19 mouse cellular contexts compared by ENCODE assay signal in genomic region chr7:60007727-60008360, GRCm38 (mm10). TPM values are rescaled to one million over a fixed set of nuclear protein-coding genes. Genes with fewer than 3 reads are reported as not detected.
A peak's percentile ranks its signal among the peaks of the same experiment; 100 is the strongest.
DNase-seq lines count a peak whose midpoint lies in the region; ATAC-seq and TF ChIP-seq lines count a peak whose summit lies in the region.
"Had no signal": no experiment of that assay in that cellular context is flagged by ENCODE, and none has a peak within 500 bp of the region (broad histone marks: within the 10 kb centered on the region; RNA-seq: fewer than 3 reads in every experiment).

No protein-coding gene starts in this region.

- H3K36me3 ChIP-seq in embryonic facial prominence, embryonic 11.5 days (replicated peaks; ENCODE audit: control insufficient read depth, insufficient read depth, low read depth, low read length): no peaks in the 10 kb centered on the region
- H3K36me3 ChIP-seq in embryonic facial prominence, embryonic 10.5 days (replicated peaks): no peaks in the 10 kb centered on the region
- no peaks in the 10 kb centered on the region for H3K36me3 ChIP-seq in MEL (ENCODE audit: control insufficient read depth in 1 of 2, insufficient read depth in 2 of 2, low read length in 2 of 2)
- H3K36me3 ChIP-seq: embryonic facial prominence, embryonic 13.5 days; heart, embryonic 12.5 days; limb, embryonic 10.5 days; liver, embryonic 13.5 days had no signal

- no peaks in the 10 kb centered on the region for H3K79me2 ChIP-seq in MEL (ENCODE audit: control insufficient read depth, insufficient read depth, low read length, poor library complexity)

- no peak for TF ChIP-seq EP300 in MEL (IDR thresholded peaks at IDR 0.05; ENCODE audit: low read depth in 1 of 2, low read length in 2 of 2)

- no peak overlapping the region for H3K4me2 ChIP-seq in embryonic facial prominence, embryonic 11.5 days (ENCODE audit: low read depth, low read length)
- H3K4me2 ChIP-seq: embryonic facial prominence, embryonic 13.5 days; heart, embryonic 12.5 days; liver, embryonic 13.5 days had no signal

- peak; percentile 58 for TF ChIP-seq CTCF in layer of hippocampus, adult 2 months (conservative IDR thresholded peaks at IDR 0.05)
- no peak; a peak in 1 of 6 replicates for TF ChIP-seq CTCF in MEL (IDR thresholded peaks at IDR 0.05 in 2 of 3, conservative IDR thresholded peaks at IDR 0.05 in 1 of 3; ENCODE audit: control insufficient read depth in 1 of 3, insufficient read depth in 1 of 3, low read depth in 2 of 3, low read length in 3 of 3, poor library complexity in 1 of 3, severe bottlenecking in 1 of 3)

- peak; percentile 25 for DNase-seq in embryonic facial prominence, embryonic 11.5 days (ENCODE audit: low spot score)
- DNase-seq in embryonic facial prominence, embryonic 10.5 days (ENCODE audit: low spot score): no peak
- no peak for DNase-seq in layer of hippocampus, adult 2 months (ENCODE audit: low spot score in 2 of 2)
- no peak for DNase-seq in layer of hippocampus, postnatal 36 days
- no peak for DNase-seq in MEL (ENCODE audit: low read depth, low spot score)
- peak; percentile 9 for DNase-seq in retina, postnatal 1 day
- no peak for DNase-seq in urinary bladder, postnatal 10 days (ENCODE audit: low spot score)
- DNase-seq: cerebellum, adult 11-12 months; heart, postnatal 4 days; kidney, postnatal 4 days; liver, embryonic 13.5 days; lung, postnatal 10 days; spleen, adult 18-20 months; thymus, postnatal 14 days had no signal

- no peaks in the 10 kb centered on the region for H3K4me1 ChIP-seq in embryonic facial prominence, embryonic 11.5 days (ENCODE audit: control insufficient read depth, insufficient read depth, low read length)
- H3K4me1 ChIP-seq in embryonic facial prominence, embryonic 10.5 days: no peaks in the 10 kb centered on the region
- H3K4me1 ChIP-seq in MEL (ENCODE audit: control insufficient read depth in 1 of 2, insufficient read depth in 2 of 2, low read length in 2 of 2): no peaks in the 10 kb centered on the region
- H3K4me1 ChIP-seq: limb, embryonic 10.5 days had no signal

- ATAC-seq in embryonic facial prominence, embryonic 11.5 days (replicated peaks; ENCODE audit: insufficient number of reproducible peaks, low FRiP score, low TSS enrichment, low read depth): no peak

- no peaks in the 10 kb centered on the region for H3K27me3 ChIP-seq in embryonic facial prominence, embryonic 11.5 days (ENCODE audit: control insufficient read depth, insufficient read depth, low read length)
- no peaks in the 10 kb centered on the region for H3K27me3 ChIP-seq in embryonic facial prominence, embryonic 10.5 days (replicated peaks; ENCODE audit: low read depth, poor library complexity, severe bottlenecking)
- no peaks in the 10 kb centered on the region for H3K27me3 ChIP-seq in MEL (ENCODE audit: control insufficient read depth in 1 of 2, insufficient read depth in 2 of 2, low read length in 2 of 2)
- H3K27me3 ChIP-seq: embryonic facial prominence, embryonic 13.5 days; heart, embryonic 12.5 days; liver, embryonic 13.5 days had no signal

- TF ChIP-seq RAD21 in MEL (IDR thresholded peaks at IDR 0.05; ENCODE audit: low read depth, low read length): peak; percentile 14

- H3K4me3 ChIP-seq in embryonic facial prominence, embryonic 11.5 days (ENCODE audit: low read depth, low read length): no peak overlapping the region
- no peak overlapping the region for H3K4me3 ChIP-seq in embryonic facial prominence, embryonic 10.5 days
- no peak overlapping the region for H3K4me3 ChIP-seq in layer of hippocampus, adult 2 months
- no peak overlapping the region for H3K4me3 ChIP-seq in MEL (ENCODE audit: control insufficient read depth in 1 of 2, insufficient read depth in 1 of 2, low read depth in 2 of 2, low read length in 2 of 2)
- H3K4me3 ChIP-seq: embryonic facial prominence, embryonic 13.5 days; heart, embryonic 12.5 days; limb, embryonic 10.5 days; liver, embryonic 13.5 days; myocyte had no signal

- no peak for TF ChIP-seq POLR2A in MEL (IDR thresholded peaks at IDR 0.05; ENCODE audit: control insufficient read depth in 1 of 2, insufficient read depth in 1 of 2, low read depth in 1 of 2, low read length in 2 of 2, poor library complexity in 1 of 2)

- H3K9me3 ChIP-seq in embryonic facial prominence, embryonic 11.5 days (replicated peaks; ENCODE audit: control insufficient read depth, low read length): peaks cover 11% of the 10 kb centered on the region
- H3K9me3 ChIP-seq in embryonic facial prominence, embryonic 10.5 days: peaks cover 27% of the 10 kb centered on the region
- H3K9me3 ChIP-seq in MEL (replicated peaks; ENCODE audit: insufficient read depth, low read length): no peaks in the 10 kb centered on the region
- H3K9me3 ChIP-seq: liver, embryonic 13.5 days had no signal

- WGBS in embryonic facial prominence, embryonic 11.5 days: 41% methylated on average over 3 of the region's 3 CpGs
- WGBS in embryonic facial prominence, embryonic 10.5 days: 38% methylated on average over 3 of the region's 3 CpGs

- no peak overlapping the region for H3K9ac ChIP-seq in embryonic facial prominence, embryonic 11.5 days (replicated peaks; ENCODE audit: low read length)
- no peak overlapping the region for H3K9ac ChIP-seq in MEL (ENCODE audit: control insufficient read depth, low read depth, low read length, poor library complexity, severe bottlenecking)
- H3K9ac ChIP-seq: embryonic facial prominence, embryonic 13.5 days; heart, embryonic 12.5 days; liver, embryonic 13.5 days had no signal

- no peak overlapping the region for H3K27ac ChIP-seq in embryonic facial prominence, embryonic 11.5 days (replicated peaks; ENCODE audit: low read depth, low read length)
- no peak overlapping the region for H3K27ac ChIP-seq in embryonic facial prominence, embryonic 10.5 days (replicated peaks)
- no peak overlapping the region for H3K27ac ChIP-seq in layer of hippocampus, adult 2 months
- no peak overlapping the region for H3K27ac ChIP-seq in MEL (ENCODE audit: control insufficient read depth, low read depth, low read length)
- H3K27ac ChIP-seq: embryonic facial prominence, embryonic 13.5 days; limb, embryonic 10.5 days; liver, embryonic 13.5 days had no signal

TF ChIP-seq in MEL, 35 proteins besides CTCF, POLR2A, EP300 and RAD21:
- 0 out of 2 replicates have a peak, but pooled peaks have one; percentile 22 for TF ChIP-seq ZNF384 (IDR thresholded peaks at IDR 0.05; ENCODE audit: low read depth, low read length)
- TF ChIP-seq SMC3 (IDR thresholded peaks at IDR 0.05; ENCODE audit: low read depth, low read length): 0 out of 2 replicates have a peak, but pooled peaks have one; percentile 6
- TF ChIP-seq NELFE (IDR thresholded peaks at IDR 0.05; ENCODE audit: low read depth, low read length): no peak
- no peak for TF ChIP-seq CHD2 (IDR thresholded peaks at IDR 0.05; ENCODE audit: low read length)
- TF ChIP-seq BHLHE40 (IDR thresholded peaks at IDR 0.05; ENCODE audit: borderline replicate concordance, low read depth, low read length): no peak

RNA-seq across cellular contexts. Expression of gene Gm38393, which starts 3.0 kb away (rescaled TPM):
- 1.1 and 1.3 TPM in 2 replicates for polyA plus RNA-seq in embryonic facial prominence, embryonic 11.5 days (2014; fragmentation: Nextera tagmentation; extraction: Ambion mirVana)
- 1.4 and 2.0 TPM in 2 replicates for polyA plus RNA-seq in embryonic facial prominence, embryonic 10.5 days (2016; fragmentation: Nextera tagmentation; extraction: Ambion mirVana)
- total RNA-seq in layer of hippocampus, adult 2 months (2021): 10 to 100 TPM; 63.9 to 71.2 TPM
- 10 to 100 TPM; 63.8 to 72.6 TPM for total RNA-seq in layer of hippocampus, postnatal 36 days (2021)
- not detected in 2 replicates for total RNA-seq in MEL (2012; rRNA removed)
- polyA plus RNA-seq in MEL (2012; ENCODE audit: insufficient read depth in 1 of 2, insufficient read length in 2 of 2, low read depth in 1 of 2, low replicate concordance in 2 of 2, missing spikeins in 1 of 2): under 1 TPM in 1 of 2 experiments, not detected in 1; 0.11 TPM

RNA-seq across cellular contexts. Expression of gene Snurf, which starts 3.0 kb away (rescaled TPM):
- polyA plus RNA-seq in embryonic facial prominence, embryonic 11.5 days (2014; fragmentation: Nextera tagmentation; extraction: Ambion mirVana): 75.4 and 79.5 TPM in 2 replicates
- 53.4 and 53.8 TPM in 2 replicates for polyA plus RNA-seq in embryonic facial prominence, embryonic 10.5 days (2016; fragmentation: Nextera tagmentation; extraction: Ambion mirVana)
- 1,000 to 10,000 TPM; 2,056 to 2,386 TPM for total RNA-seq in layer of hippocampus, adult 2 months (2021)
- 1,000 to 10,000 TPM; 2,047 to 2,286 TPM for total RNA-seq in layer of hippocampus, postnatal 36 days (2021)
- total RNA-seq in MEL (2012; rRNA removed): not detected in 2 replicates
- not detected for polyA plus RNA-seq in MEL (2012; ENCODE audit: insufficient read depth in 1 of 2, insufficient read length in 2 of 2, low read depth in 1 of 2, low replicate concordance in 2 of 2, missing spikeins in 1 of 2)
- total RNA-seq: neutrophil, adult 5-6 weeks had no signal
- polyA plus RNA-seq: myocyte had no signal

Comparison
In these comparisons a context has a peak if more than half of its experiments do, and no peak if none do; other contexts are left out.
1. DNase-seq: peak in embryonic facial prominence, embryonic 11.5 days (single experiment) and retina, postnatal 1 day (single experiment); none in embryonic facial prominence, embryonic 10.5 days (single experiment), layer of hippocampus, adult 2 months (0 of 2), layer of hippocampus, postnatal 36 days (0 of 2), MEL (single experiment) and urinary bladder, postnatal 10 days (single experiment).
2. RNA of gene Gm38393, which starts 3.0 kb away (total RNA-seq): 63.8 to 72.6 TPM in layer of hippocampus, postnatal 36 days and 63.9 to 71.2 TPM in layer of hippocampus, adult 2 months; not detected in MEL; every median in the first group is over 10 times any median in the second.
3. RNA of gene Snurf, which starts 3.0 kb away (total RNA-seq): 2,056 to 2,386 TPM in layer of hippocampus, adult 2 months and 2,047 to 2,286 TPM in layer of hippocampus, postnatal 36 days; not detected in MEL; every median in the first group is over 1,000 times any median in the second.